Mouse (Mus musculus): Measurements from ENCODE around the gene Slc4a1. TPM values are rescaled to one million over a fixed set of nuclear protein-coding genes. Genes with fewer than 3 reads are reported as not detected.

The Slc4a1 gene
- total and polyA plus RNA-seq, 3 experiments: 0.42 to 10.3 (median 4.4) TPM

- H3K9ac ChIP-seq (ENCODE audit: low read depth, low read length): peak overlapping the region; percentile 37
- H3K36me3 ChIP-seq (ENCODE audit: control insufficient read depth, insufficient read depth, low read length): no peaks in the 10 kb centered on the region
- H3K4me3 ChIP-seq: peak overlapping the region; percentile 28
- H3K4me1 ChIP-seq (ENCODE audit: control insufficient read depth, insufficient read depth, low read length): peaks cover 6% of the 10 kb centered on the region
- intact Hi-C loops (cut with DNase I): no loop called here
- no peaks in the 10 kb centered on the region for H3K27me3 ChIP-seq (ENCODE audit: control insufficient read depth, insufficient read depth, low read length)
- no peaks in the 10 kb centered on the region for H3K79me2 ChIP-seq (replicated peaks; ENCODE audit: control insufficient read depth, insufficient read depth, low read length)
- DNase-seq: peak; percentile 63 to 69
- no peak for TF ChIP-seq EP300 (IDR thresholded peaks at IDR 0.05; ENCODE audit: insufficient read depth, low read depth, low read length)
- TF ChIP-seq POLR2A (IDR thresholded peaks at IDR 0.05; ENCODE audit: insufficient read depth, low read depth, low read length): no peak
- no peak for TF ChIP-seq CTCF (IDR thresholded peaks at IDR 0.05)
- H3K27ac ChIP-seq: peak overlapping the region; percentile 51
- WGBS: 16% methylated on average over 23 of the region's 23 CpGs
Measured at GRCm38 (mm10) chr11:102375196-102376173, 9.5 kb upstream of the Slc4a1 start.

- TF ChIP-seq EP300 (IDR thresholded peaks at IDR 0.05; ENCODE audit: insufficient read depth, low read depth, low read length) (no peak), POLR2A (IDR thresholded peaks at IDR 0.05; ENCODE audit: insufficient read depth, low read depth, low read length) (no peak), CTCF (IDR thresholded peaks at IDR 0.05) (no peak)
- Histone ChIP-seq H3K79me2 (replicated peaks; ENCODE audit: control insufficient read depth, insufficient read depth, low read length) (no peaks in the 10 kb centered on the region), H3K4me1 (ENCODE audit: control insufficient read depth, insufficient read depth, low read length) (peaks cover 6% of the 10 kb centered on the region), H3K9ac (ENCODE audit: low read depth, low read length) (no peak overlapping the region), H3K27ac (no peak overlapping the region), H3K27me3 (ENCODE audit: control insufficient read depth, insufficient read depth, low read length) (no peaks in the 10 kb centered on the region), H3K4me3 (no peak overlapping the region), H3K36me3 (ENCODE audit: control insufficient read depth, insufficient read depth, low read length) (no peaks in the 10 kb centered on the region)
- intact Hi-C loops (cut with DNase I): no loop called here
- WGBS: 93% methylated on average over 7 of the region's 7 CpGs
- DNase-seq: no peak
Measured at GRCm38 (mm10) chr11:102374108-102374725, 8.2 kb upstream of the Slc4a1 start.

- Histone ChIP-seq H3K4me3 (no peak overlapping the region), H3K36me3 (ENCODE audit: control insufficient read depth, insufficient read depth, low read length) (no peaks in the 10 kb centered on the region), H3K4me1 (ENCODE audit: control insufficient read depth, insufficient read depth, low read length) (peaks cover 6% of the 10 kb centered on the region), H3K27ac (no peak overlapping the region), H3K9ac (ENCODE audit: low read depth, low read length) (no peak overlapping the region), H3K79me2 (replicated peaks; ENCODE audit: control insufficient read depth, insufficient read depth, low read length) (no peaks in the 10 kb centered on the region), H3K27me3 (ENCODE audit: control insufficient read depth, insufficient read depth, low read length) (no peaks in the 10 kb centered on the region)
- TF ChIP-seq CTCF (IDR thresholded peaks at IDR 0.05): no peak
- no peak for TF ChIP-seq POLR2A (IDR thresholded peaks at IDR 0.05; ENCODE audit: insufficient read depth, low read depth, low read length)
- no peak for TF ChIP-seq EP300 (IDR thresholded peaks at IDR 0.05; ENCODE audit: insufficient read depth, low read depth, low read length)
- intact Hi-C loops (cut with DNase I): no loop called here
- 48% methylated on average over 2 of the region's 2 CpGs for WGBS
- DNase-seq: no peak
Measured at GRCm38 (mm10) chr11:102373646-102374045, 7.6 kb upstream of the Slc4a1 start.

GRCm38 (mm10) chr11:102372936-102373335, 6.9 kb upstream of the Slc4a1 start:
- Histone ChIP-seq H3K4me1 (ENCODE audit: control insufficient read depth, insufficient read depth, low read length) (peaks cover 6% of the 10 kb centered on the region), H3K27me3 (ENCODE audit: control insufficient read depth, insufficient read depth, low read length) (no peaks in the 10 kb centered on the region), H3K4me3 (no peak overlapping the region), H3K79me2 (replicated peaks; ENCODE audit: control insufficient read depth, insufficient read depth, low read length) (no peaks in the 10 kb centered on the region), H3K27ac (no peak overlapping the region), H3K9ac (ENCODE audit: low read depth, low read length) (no peak overlapping the region), H3K36me3 (ENCODE audit: control insufficient read depth, insufficient read depth, low read length) (no peaks in the 10 kb centered on the region)
- WGBS: 47% methylated on average over 14 of the region's 14 CpGs
- TF ChIP-seq CTCF (IDR thresholded peaks at IDR 0.05): no peak
- TF ChIP-seq EP300 (IDR thresholded peaks at IDR 0.05; ENCODE audit: insufficient read depth, low read depth, low read length): no peak
- TF ChIP-seq POLR2A (IDR thresholded peaks at IDR 0.05; ENCODE audit: insufficient read depth, low read depth, low read length): no peak
- intact Hi-C loops (cut with DNase I): no loop called here
- no peak for DNase-seq

- H3K79me2 ChIP-seq (replicated peaks; ENCODE audit: control insufficient read depth, insufficient read depth, low read length): no peaks in the 10 kb centered on the region
- H3K27me3 ChIP-seq (ENCODE audit: control insufficient read depth, insufficient read depth, low read length): no peaks in the 10 kb centered on the region
- H3K27ac ChIP-seq: no peak overlapping the region
- no peak for TF ChIP-seq CTCF (IDR thresholded peaks at IDR 0.05)
- TF ChIP-seq POLR2A (IDR thresholded peaks at IDR 0.05; ENCODE audit: insufficient read depth, low read depth, low read length): no peak
- no peak for TF ChIP-seq EP300 (IDR thresholded peaks at IDR 0.05; ENCODE audit: insufficient read depth, low read depth, low read length)
- no peaks in the 10 kb centered on the region for H3K36me3 ChIP-seq (ENCODE audit: control insufficient read depth, insufficient read depth, low read length)
- no peak overlapping the region for H3K4me3 ChIP-seq
- WGBS: 79% methylated on average over 12 of the region's 12 CpGs
- H3K4me1 ChIP-seq (ENCODE audit: control insufficient read depth, insufficient read depth, low read length): peaks cover 6% of the 10 kb centered on the region
- no peak for DNase-seq
- H3K9ac ChIP-seq (ENCODE audit: low read depth, low read length): no peak overlapping the region
- intact Hi-C loops (cut with DNase I): no loop called here
Measured at GRCm38 (mm10) chr11:102371926-102372685, 6.1 kb upstream of the Slc4a1 start.

Data from heart, adult 2 months (tissue).